ENCODE assay signal across 7 mouse cellular contexts in genomic region chr11:52003505-52003771, GRCm38 (mm10). TPM values are rescaled to one million over a fixed set of nuclear protein-coding genes. Genes with fewer than 3 reads are reported as not detected.
A peak's percentile ranks its signal among the peaks of the same experiment; 100 is the strongest.
DNase-seq lines count a peak whose midpoint lies in the region; ATAC-seq and TF ChIP-seq lines count a peak whose summit lies in the region.

No protein-coding gene starts in this region.

- peaks cover 6% of the 10 kb centered on the region; the same call in 1 of the 2 replicates for H3K4me1 ChIP-seq in lung, adult 2 months (ENCODE audit: control insufficient read depth, insufficient read depth, low read length)
- peaks cover 12% of the 10 kb centered on the region for H3K4me1 ChIP-seq in embryonic facial prominence, embryonic 14.5 days (ENCODE audit: control insufficient read depth, insufficient read depth, low read length)
- no peaks in the 10 kb centered on the region for H3K4me1 ChIP-seq in intestine, postnatal 0 days (replicated peaks; ENCODE audit: control insufficient read depth, insufficient read depth, low read length)
- peaks cover 39% of the 10 kb centered on the region for H3K4me1 ChIP-seq in neural tube, embryonic 15.5 days

- TF ChIP-seq CTCF in lung, adult 2 months (IDR thresholded peaks at IDR 0.05; ENCODE audit: insufficient read depth, low read length), result no peak
- TF ChIP-seq CTCF in intestine, postnatal 0 days (IDR thresholded peaks at IDR 0.05; ENCODE audit: low read depth), result no peak

- no peak for TF ChIP-seq POLR2A in lung, adult 2 months (IDR thresholded peaks at IDR 0.05; ENCODE audit: borderline replicate concordance, extremely low read depth, low read depth, low read length)

- H3K4me2 ChIP-seq in embryonic facial prominence, embryonic 14.5 days (ENCODE audit: low read depth, low read length), result peak overlapping the region; percentile 73
- peak overlapping the region; percentile 77 for H3K4me2 ChIP-seq in intestine, postnatal 0 days (replicated peaks; ENCODE audit: low read depth)
- peak overlapping the region; percentile 66 for H3K4me2 ChIP-seq in neural tube, embryonic 15.5 days

- no peaks in the 10 kb centered on the region for H3K9me3 ChIP-seq in embryonic facial prominence, embryonic 14.5 days (ENCODE audit: control insufficient read depth, low read length)
- no peaks in the 10 kb centered on the region for H3K9me3 ChIP-seq in intestine, postnatal 0 days (ENCODE audit: control insufficient read depth)
- H3K9me3 ChIP-seq in neural tube, embryonic 15.5 days (replicated peaks), result no peaks in the 10 kb centered on the region

- no peak for DNase-seq in lung, adult 2 months
- DNase-seq in lung, postnatal 4 days, result no peak
- DNase-seq in embryonic facial prominence, embryonic 14.5 days (ENCODE audit: low spot score), result peak; percentile 17
- DNase-seq in embryo, embryonic 11 days, result no peak
- DNase-seq in right cerebral cortex, adult 18-20 months, result no peak

- H3K9ac ChIP-seq in embryonic facial prominence, embryonic 14.5 days (ENCODE audit: low read depth, low read length), result peak overlapping the region; percentile 85
- H3K9ac ChIP-seq in intestine, postnatal 0 days (ENCODE audit: low read depth, low read length), result peak overlapping the region; percentile 85
- H3K9ac ChIP-seq in neural tube, embryonic 15.5 days (replicated peaks), result peak overlapping the region; percentile 62

- H3K4me3 ChIP-seq in lung, adult 2 months (replicated peaks; ENCODE audit: extremely low read depth, low read depth, low read length), result peak overlapping the region; percentile 92
- peak overlapping the region; percentile 82 for H3K4me3 ChIP-seq in embryonic facial prominence, embryonic 14.5 days (ENCODE audit: low read depth, low read length)
- peak overlapping the region; percentile 81 for H3K4me3 ChIP-seq in intestine, postnatal 0 days (ENCODE audit: low read depth, low read length)
- peak overlapping the region; percentile 93 for H3K4me3 ChIP-seq in neural tube, embryonic 15.5 days (replicated peaks)

- H3K36me3 ChIP-seq in embryonic facial prominence, embryonic 14.5 days (ENCODE audit: control insufficient read depth, insufficient read depth, low read length), result no peaks in the 10 kb centered on the region
- no peaks in the 10 kb centered on the region for H3K36me3 ChIP-seq in intestine, postnatal 0 days (ENCODE audit: control insufficient read depth, insufficient read depth)
- H3K36me3 ChIP-seq in neural tube, embryonic 15.5 days, result no peaks in the 10 kb centered on the region

- WGBS in lung, adult 2 months, result 5% methylated on average over 4 of the region's 4 CpGs
- 16% methylated on average over 4 of the region's 4 CpGs for WGBS in embryonic facial prominence, embryonic 14.5 days
- 12% methylated on average over 4 of the region's 4 CpGs for WGBS in intestine, postnatal 0 days
- WGBS in neural tube, embryonic 15.5 days, result 19% methylated on average over 4 of the region's 4 CpGs

- no peak for ATAC-seq in embryonic facial prominence, embryonic 14.5 days (ENCODE audit: low read depth)
- no peak for ATAC-seq in intestine, postnatal 0 days
- no peak for ATAC-seq in neural tube, embryonic 15.5 days (ENCODE audit: low FRiP score)

- H3K27ac ChIP-seq in embryonic facial prominence, embryonic 14.5 days (replicated peaks; ENCODE audit: low read depth, low read length), result peak overlapping the region; percentile 95
- H3K27ac ChIP-seq in intestine, postnatal 0 days (ENCODE audit: low read depth, low read length), result peak overlapping the region; percentile 93
- peak overlapping the region; percentile 94 for H3K27ac ChIP-seq in neural tube, embryonic 15.5 days (replicated peaks)

- no peaks in the 10 kb centered on the region for H3K27me3 ChIP-seq in embryonic facial prominence, embryonic 14.5 days (replicated peaks; ENCODE audit: control insufficient read depth, insufficient read depth, low read length)
- H3K27me3 ChIP-seq in intestine, postnatal 0 days (replicated peaks; ENCODE audit: control insufficient read depth, insufficient read depth, low read length), result no peaks in the 10 kb centered on the region
- no peaks in the 10 kb centered on the region for H3K27me3 ChIP-seq in neural tube, embryonic 15.5 days (replicated peaks)

RNA-seq across cellular contexts. Expression of gene Cdkl3, which starts 0.6 kb away (rescaled TPM):
- polyA plus RNA-seq in lung, adult 2 months (2012; rRNA removed), result 1.4 and 2.4 TPM in 2 replicates
- 10.0 and 10.2 TPM in 2 replicates for polyA plus RNA-seq in embryonic facial prominence, embryonic 14.5 days (2014; fragmentation: Nextera tagmentation; extraction: Ambion mirVana)
- 4.6 and 5.0 TPM in 2 replicates for polyA plus RNA-seq in intestine, postnatal 0 days (2015; fragmentation: Nextera tagmentation; extraction: Ambion mirVana)
- 21.1 and 27.4 TPM in 2 replicates for polyA plus RNA-seq in neural tube, embryonic 15.5 days (2015; fragmentation: Nextera tagmentation; extraction: Ambion mirVana)

RNA-seq across cellular contexts. Expression of gene Ube2b, which starts 2.9 kb away (rescaled TPM):
- polyA plus RNA-seq in lung, adult 2 months (2012; rRNA removed), result 39.2 and 48.8 TPM in 2 replicates
- 160 and 165 TPM in 2 replicates for polyA plus RNA-seq in embryonic facial prominence, embryonic 14.5 days (2014; fragmentation: Nextera tagmentation; extraction: Ambion mirVana)
- 212 and 223 TPM in 2 replicates for polyA plus RNA-seq in intestine, postnatal 0 days (2015; fragmentation: Nextera tagmentation; extraction: Ambion mirVana)
- 220 and 226 TPM in 2 replicates for polyA plus RNA-seq in neural tube, embryonic 15.5 days (2015; fragmentation: Nextera tagmentation; extraction: Ambion mirVana)

RNA-seq across cellular contexts. Expression of gene Cdkn2aipnl, which starts 36.0 kb away (rescaled TPM):
- polyA plus RNA-seq in lung, adult 2 months (2012; rRNA removed), result 18.7 and 19.7 TPM in 2 replicates
- 80.1 and 90.8 TPM in 2 replicates for polyA plus RNA-seq in embryonic facial prominence, embryonic 14.5 days (2014; fragmentation: Nextera tagmentation; extraction: Ambion mirVana)
- 49.0 and 49.8 TPM in 2 replicates for polyA plus RNA-seq in intestine, postnatal 0 days (2015; fragmentation: Nextera tagmentation; extraction: Ambion mirVana)
- 124 and 129 TPM in 2 replicates for polyA plus RNA-seq in neural tube, embryonic 15.5 days (2015; fragmentation: Nextera tagmentation; extraction: Ambion mirVana)
